Mouse (Mus musculus): ENCODE measurements around the gene Vdac1. TPM values are rescaled to one million over a fixed set of nuclear protein-coding genes. Genes with fewer than 3 reads are reported as not detected.

Vdac1 gene
- polyA plus RNA-seq, 1 experiment from 2014 or later, result 265 TPM

GRCm38 (mm10) chr11:52332421-52333118 lies 28.1 kb upstream of the Vdac1 start:
- Histone ChIP-seq H3K9ac (ENCODE audit: low read depth, low read length) (no peak overlapping the region), H3K4me2 (replicated peaks; ENCODE audit: low read depth, low read length) (no peak overlapping the region), H3K4me3 (ENCODE audit: low read length) (no peak overlapping the region), H3K27ac (ENCODE audit: low read depth, low read length) (no peak overlapping the region), H3K36me3 (ENCODE audit: control insufficient read depth, insufficient read depth, low read length) (no peaks in the 10 kb centered on the region), H3K27me3 (ENCODE audit: control insufficient read depth, insufficient read depth, low read length) (no peaks in the 10 kb centered on the region), H3K9me3 (ENCODE audit: control insufficient read depth, low read length) (no peaks in the 10 kb centered on the region), H3K4me1 (ENCODE audit: control insufficient read depth, insufficient read depth, low read length) (peaks cover 11% of the 10 kb centered on the region; the same call in 1 of the 2 replicates)
- peak; percentile 76 for ATAC-seq (ENCODE audit: low FRiP score, low TSS enrichment)
- WGBS, result 47% methylated on average over 16 of the region's 16 CpGs

GRCm38 (mm10) chr11:52333616-52334015 lies 27.0 kb upstream of the Vdac1 start:
- peaks cover 11% of the 10 kb centered on the region; the same call in 1 of the 2 replicates for H3K4me1 ChIP-seq (ENCODE audit: control insufficient read depth, insufficient read depth, low read length)
- no peaks in the 10 kb centered on the region for H3K36me3 ChIP-seq (ENCODE audit: control insufficient read depth, insufficient read depth, low read length)
- H3K27ac ChIP-seq (ENCODE audit: low read depth, low read length), result no peak overlapping the region
- no peak overlapping the region for H3K9ac ChIP-seq (ENCODE audit: low read depth, low read length)
- H3K4me2 ChIP-seq (replicated peaks; ENCODE audit: low read depth, low read length), result no peak overlapping the region
- ATAC-seq (ENCODE audit: low FRiP score, low TSS enrichment), result no peak
- no peaks in the 10 kb centered on the region for H3K9me3 ChIP-seq (ENCODE audit: control insufficient read depth, low read length)
- no peaks in the 10 kb centered on the region for H3K27me3 ChIP-seq (ENCODE audit: control insufficient read depth, insufficient read depth, low read length)
- H3K4me3 ChIP-seq (ENCODE audit: low read length), result no peak overlapping the region
- 91% methylated on average over 13 of the region's 13 CpGs for WGBS

GRCm38 (mm10) chr11:52335263-52335662 lies 25.4 kb upstream of the Vdac1 start:
- Histone ChIP-seq H3K36me3 (ENCODE audit: control insufficient read depth, insufficient read depth, low read length) (no peaks in the 10 kb centered on the region), H3K9me3 (ENCODE audit: control insufficient read depth, low read length) (no peaks in the 10 kb centered on the region), H3K4me2 (replicated peaks; ENCODE audit: low read depth, low read length) (no peak overlapping the region), H3K4me1 (ENCODE audit: control insufficient read depth, insufficient read depth, low read length) (peaks cover 11% of the 10 kb centered on the region; the same call in 1 of the 2 replicates), H3K27ac (ENCODE audit: low read depth, low read length) (no peak overlapping the region), H3K27me3 (ENCODE audit: control insufficient read depth, insufficient read depth, low read length) (no peaks in the 10 kb centered on the region), H3K4me3 (ENCODE audit: low read length) (no peak overlapping the region), H3K9ac (ENCODE audit: low read depth, low read length) (no peak overlapping the region)
- WGBS, result 84% methylated on average over 4 of the region's 4 CpGs
- no peak for ATAC-seq (ENCODE audit: low FRiP score, low TSS enrichment)

GRCm38 (mm10) chr11:52335924-52336323 lies 24.7 kb upstream of the Vdac1 start:
- Histone ChIP-seq H3K4me1 (ENCODE audit: control insufficient read depth, insufficient read depth, low read length) (peaks cover 11% of the 10 kb centered on the region; the same call in 1 of the 2 replicates), H3K9ac (ENCODE audit: low read depth, low read length) (no peak overlapping the region), H3K4me2 (replicated peaks; ENCODE audit: low read depth, low read length) (no peak overlapping the region), H3K27ac (ENCODE audit: low read depth, low read length) (0 out of 2 replicates have a peak overlapping the region, but pooled peaks have one; percentile 4), H3K4me3 (ENCODE audit: low read length) (no peak overlapping the region), H3K9me3 (ENCODE audit: control insufficient read depth, low read length) (no peaks in the 10 kb centered on the region), H3K36me3 (ENCODE audit: control insufficient read depth, insufficient read depth, low read length) (no peaks in the 10 kb centered on the region), H3K27me3 (ENCODE audit: control insufficient read depth, insufficient read depth, low read length) (no peaks in the 10 kb centered on the region)
- ATAC-seq (ENCODE audit: low FRiP score, low TSS enrichment), result no peak
- 54% methylated on average over 7 of the region's 7 CpGs for WGBS

- WGBS, result 67% methylated on average over 10 of the region's 10 CpGs
- Histone ChIP-seq H3K27me3 (ENCODE audit: control insufficient read depth, insufficient read depth, low read length) (no peaks in the 10 kb centered on the region), H3K27ac (ENCODE audit: low read depth, low read length) (no peak overlapping the region), H3K4me2 (replicated peaks; ENCODE audit: low read depth, low read length) (no peak overlapping the region), H3K4me1 (ENCODE audit: control insufficient read depth, insufficient read depth, low read length) (peaks cover 11% of the 10 kb centered on the region; the same call in 1 of the 2 replicates), H3K9ac (ENCODE audit: low read depth, low read length) (no peak overlapping the region), H3K4me3 (ENCODE audit: low read length) (no peak overlapping the region), H3K36me3 (ENCODE audit: control insufficient read depth, insufficient read depth, low read length) (no peaks in the 10 kb centered on the region), H3K9me3 (ENCODE audit: control insufficient read depth, low read length) (no peaks in the 10 kb centered on the region)
- ATAC-seq (ENCODE audit: low FRiP score, low TSS enrichment), result no peak
Measured at GRCm38 (mm10) chr11:52337651-52338295, 22.9 kb upstream of the Vdac1 start.

GRCm38 (mm10) chr11:52338351-52338750 lies 22.3 kb upstream of the Vdac1 start:
- 73% methylated on average over 3 of the region's 3 CpGs for WGBS

GRCm38 (mm10) chr11:52339098-52339497 lies 21.6 kb upstream of the Vdac1 start:
- Histone ChIP-seq H3K27ac (ENCODE audit: low read depth, low read length) (no peak overlapping the region), H3K9ac (ENCODE audit: low read depth, low read length) (no peak overlapping the region), H3K27me3 (ENCODE audit: control insufficient read depth, insufficient read depth, low read length) (no peaks in the 10 kb centered on the region), H3K4me1 (ENCODE audit: control insufficient read depth, insufficient read depth, low read length) (0 out of 2 replicates have a peak, but pooled peaks cover 4% of the 10 kb centered on the region), H3K9me3 (ENCODE audit: control insufficient read depth, low read length) (no peaks in the 10 kb centered on the region), H3K36me3 (ENCODE audit: control insufficient read depth, insufficient read depth, low read length) (no peaks in the 10 kb centered on the region), H3K4me2 (replicated peaks; ENCODE audit: low read depth, low read length) (no peak overlapping the region), H3K4me3 (ENCODE audit: low read length) (no peak overlapping the region)
- 90% methylated on average over 4 of the region's 4 CpGs for WGBS
- no peak for ATAC-seq (ENCODE audit: low FRiP score, low TSS enrichment)

More at GRCm38 (mm10) chr11:52338351-52338750, 22.3 kb upstream of the Vdac1 start:
- H3K36me3 ChIP-seq (ENCODE audit: control insufficient read depth, insufficient read depth, low read length), result no peaks in the 10 kb centered on the region
- H3K4me1 ChIP-seq (ENCODE audit: control insufficient read depth, insufficient read depth, low read length), result peaks cover 6% of the 10 kb centered on the region; the same call in 1 of the 2 replicates
- no peak overlapping the region for H3K4me2 ChIP-seq (replicated peaks; ENCODE audit: low read depth, low read length)
- H3K27ac ChIP-seq (ENCODE audit: low read depth, low read length), result no peak overlapping the region
- H3K9me3 ChIP-seq (ENCODE audit: control insufficient read depth, low read length), result no peaks in the 10 kb centered on the region
- no peak for ATAC-seq (ENCODE audit: low FRiP score, low TSS enrichment)
- no peak overlapping the region for H3K4me3 ChIP-seq (ENCODE audit: low read length)
- no peak overlapping the region for H3K9ac ChIP-seq (ENCODE audit: low read depth, low read length)
- no peaks in the 10 kb centered on the region for H3K27me3 ChIP-seq (ENCODE audit: control insufficient read depth, insufficient read depth, low read length)

- Histone ChIP-seq H3K27ac (ENCODE audit: low read depth, low read length) (no peak overlapping the region), H3K4me2 (replicated peaks; ENCODE audit: low read depth, low read length) (no peak overlapping the region), H3K27me3 (ENCODE audit: control insufficient read depth, insufficient read depth, low read length) (no peaks in the 10 kb centered on the region), H3K4me1 (ENCODE audit: control insufficient read depth, insufficient read depth, low read length) (0 out of 2 replicates have a peak, but pooled peaks cover 4% of the 10 kb centered on the region), H3K9me3 (ENCODE audit: control insufficient read depth, low read length) (no peaks in the 10 kb centered on the region), H3K36me3 (ENCODE audit: control insufficient read depth, insufficient read depth, low read length) (no peaks in the 10 kb centered on the region), H3K4me3 (ENCODE audit: low read length) (no peak overlapping the region), H3K9ac (ENCODE audit: low read depth, low read length) (no peak overlapping the region)
- WGBS, result 87% methylated on average over 12 of the region's 12 CpGs
- ATAC-seq (ENCODE audit: low FRiP score, low TSS enrichment), result no peak
Measured at GRCm38 (mm10) chr11:52339512-52339911, 21.1 kb upstream of the Vdac1 start.

Data from kidney, embryonic 14.5 days (tissue).